Mouse (Mus musculus) layer of hippocampus, adult 6 months (tissue): ENCODE data around the gene Ccdc22. TPM values are rescaled to one million over a fixed set of nuclear protein-coding genes. Genes with fewer than 3 reads are reported as not detected.

Source experiments
- long read RNA-seq, 2 experiments: library from polyadenylated mRNA; unstranded; transcript quantifications; one replicate each; pipeline ENCODE4 v2.0.0; 2019 to 2020
- polyA plus RNA-seq: library from polyadenylated mRNA; unstranded; fragments of <200 nt; fragmentation: Nextera tagmentation; gene quantifications from 2 replicates; pipeline ENCODE4 v1.2.3, GENCODE M21; 2021

The Ccdc22 gene
- polyA plus RNA-seq = 21.7 and 24.5 TPM in 2 replicates
- long read RNA-seq, experiment 1, transcript Ccdc22-201 (17 exons, 2,353 nt) = major isoform, 58 of 75 reads
- long read RNA-seq, experiment 1, partial matches to known transcripts = 13 of 75 reads
- long read RNA-seq, experiment 1, other reads (novel, unspliced or antisense) = 3 of 75 reads
- long read RNA-seq, experiment 2, transcript Ccdc22-201 (17 exons, 2,353 nt) = major isoform, 178 of 182 reads
- long read RNA-seq, experiment 2, partial matches to known transcripts = 4 of 182 reads
- long read RNA-seq, experiment 2, other reads (novel, unspliced or antisense) = 0 of 182 reads

DNA sequence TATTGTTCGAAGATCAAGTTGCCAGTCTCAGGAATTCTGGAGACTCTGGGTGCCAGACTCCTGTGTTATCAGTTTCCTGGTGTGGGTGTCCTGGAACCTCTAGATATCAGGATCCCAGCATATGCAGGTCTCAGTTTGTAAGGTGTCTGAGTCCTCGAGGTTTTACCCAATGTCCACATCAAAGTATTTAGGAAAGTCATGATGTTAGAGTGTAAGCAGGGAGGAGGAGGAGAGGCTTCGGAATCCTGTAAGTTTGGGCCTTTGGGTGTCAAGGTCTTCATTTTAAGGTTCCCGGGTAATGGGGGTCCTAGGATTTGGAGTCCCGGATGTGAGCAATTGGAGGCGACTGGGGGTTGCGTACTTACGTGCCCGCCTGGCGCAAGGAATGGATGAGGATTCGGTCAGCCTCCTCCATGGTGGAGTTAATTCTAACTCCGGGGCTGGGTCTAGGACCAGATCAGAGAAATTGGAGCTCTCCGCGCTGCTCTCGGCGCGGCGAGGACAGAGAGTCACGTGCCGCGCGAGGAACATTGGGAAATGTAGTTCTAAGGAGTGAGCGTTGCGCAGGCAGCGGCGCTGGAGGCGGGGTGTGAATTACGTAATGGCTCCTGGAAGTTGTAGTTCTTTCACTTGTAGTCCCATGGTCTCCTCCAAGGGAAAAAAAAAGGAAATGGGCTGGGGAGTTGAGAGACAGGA is at the start of gene Ccdc22:
Ccdc22 (minus strand) TSS at position 639 of the 696 bp plus-strand sequence.

DNA sequence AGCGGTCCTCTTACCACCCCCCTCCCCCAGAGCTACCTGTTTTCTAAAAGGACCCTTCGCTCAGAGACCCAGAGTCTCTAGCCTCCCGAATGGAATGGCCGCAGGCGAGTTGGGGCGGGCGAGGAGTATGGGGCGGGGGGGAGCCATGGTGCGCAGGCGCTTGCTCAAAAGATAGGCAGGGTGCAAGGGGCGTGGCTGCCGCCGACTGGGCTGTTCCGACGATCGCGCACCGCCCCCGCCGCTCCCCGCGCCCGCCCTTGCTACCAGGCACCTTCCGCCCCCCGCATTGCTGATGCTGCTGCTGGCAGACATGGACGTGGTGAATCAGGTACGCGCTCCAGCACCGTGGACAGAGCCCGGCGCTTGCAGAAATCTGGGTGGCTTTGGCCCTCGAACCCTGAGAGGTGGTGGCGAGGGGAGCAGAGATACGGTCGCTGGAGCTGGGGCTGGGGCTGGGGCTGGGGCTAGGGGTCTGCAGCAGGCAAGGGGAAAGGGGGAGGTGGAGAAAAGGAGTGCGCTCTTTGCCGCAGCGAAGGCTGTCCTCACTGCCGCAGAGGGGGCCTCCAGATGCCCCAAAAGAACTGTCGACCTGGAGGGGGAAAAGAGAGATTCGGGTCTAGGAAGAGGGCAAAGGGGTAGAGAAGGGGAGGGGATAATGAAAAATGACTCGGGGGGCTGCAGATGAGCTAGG is 33.2 kb upstream of the Ccdc22 start, which contains the start of gene Syp:
Syp (plus strand) TSS at position 71 of the 691 bp plus-strand sequence.

DNA sequence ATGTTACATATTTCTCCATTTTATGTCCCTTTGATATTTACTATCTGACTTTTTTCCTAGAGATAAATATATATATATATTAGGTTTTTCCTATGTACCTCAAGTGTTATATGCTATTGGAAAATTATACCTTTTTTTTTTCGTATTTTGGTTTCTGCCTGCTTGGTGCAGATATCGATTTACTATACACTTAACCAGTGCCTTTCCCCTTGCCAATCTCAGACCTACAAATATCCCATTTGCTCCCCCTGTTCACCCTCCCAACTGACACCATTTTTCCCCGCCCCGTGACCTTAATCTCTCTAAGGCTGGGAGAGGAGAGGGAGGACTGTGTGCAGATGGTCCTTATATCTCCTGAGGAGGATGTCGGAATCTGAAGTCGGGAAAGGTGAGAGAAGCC is 1.5 kb upstream of the Ccdc22 start, which contains the start of gene Cacna1f:
Cacna1f (plus strand) TSS at position 301 of the 400 bp plus-strand sequence.

DNA sequence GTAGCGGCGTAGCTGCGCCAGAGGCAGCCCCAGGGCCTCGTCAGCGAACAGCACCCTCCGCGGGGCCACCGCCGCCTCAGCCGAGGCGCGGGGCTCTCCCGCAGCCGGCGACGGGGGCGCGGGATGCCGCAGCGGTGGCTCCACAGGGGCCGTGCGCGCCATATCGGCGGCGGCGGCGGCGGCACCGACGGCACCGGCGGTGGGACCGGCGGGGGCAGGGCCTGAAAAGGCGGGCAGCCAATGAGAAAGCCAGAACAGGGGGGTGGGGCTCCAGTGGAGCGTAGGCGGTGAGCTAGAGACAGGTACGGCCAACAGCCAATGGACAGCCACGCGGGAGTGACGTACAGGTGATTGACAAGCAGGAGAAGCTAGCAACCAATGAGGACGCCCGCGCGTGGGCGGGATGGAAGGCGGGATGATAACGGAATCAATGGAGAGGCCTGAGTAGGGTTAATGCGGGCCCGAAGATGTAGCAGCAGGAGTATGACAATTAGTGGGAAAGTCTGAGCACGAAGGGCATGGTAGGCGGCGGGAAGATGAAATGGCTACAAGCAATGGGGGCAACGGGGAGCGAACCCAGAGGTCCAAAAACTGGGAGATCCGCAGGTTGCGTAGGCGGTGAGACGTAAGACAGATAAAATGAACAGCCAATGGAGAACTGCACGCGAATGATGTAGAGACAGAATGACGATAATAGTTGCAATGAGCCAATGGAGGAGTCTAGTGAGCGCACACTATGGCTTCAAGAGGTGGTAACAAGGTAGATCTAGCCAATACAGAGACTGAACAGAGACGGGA is 31.0 kb downstream of the Ccdc22 start, which contains the start of gene Ppp1r3f:
Ppp1r3f (minus strand) TSS at position 197 of the 798 bp plus-strand sequence.

DNA sequence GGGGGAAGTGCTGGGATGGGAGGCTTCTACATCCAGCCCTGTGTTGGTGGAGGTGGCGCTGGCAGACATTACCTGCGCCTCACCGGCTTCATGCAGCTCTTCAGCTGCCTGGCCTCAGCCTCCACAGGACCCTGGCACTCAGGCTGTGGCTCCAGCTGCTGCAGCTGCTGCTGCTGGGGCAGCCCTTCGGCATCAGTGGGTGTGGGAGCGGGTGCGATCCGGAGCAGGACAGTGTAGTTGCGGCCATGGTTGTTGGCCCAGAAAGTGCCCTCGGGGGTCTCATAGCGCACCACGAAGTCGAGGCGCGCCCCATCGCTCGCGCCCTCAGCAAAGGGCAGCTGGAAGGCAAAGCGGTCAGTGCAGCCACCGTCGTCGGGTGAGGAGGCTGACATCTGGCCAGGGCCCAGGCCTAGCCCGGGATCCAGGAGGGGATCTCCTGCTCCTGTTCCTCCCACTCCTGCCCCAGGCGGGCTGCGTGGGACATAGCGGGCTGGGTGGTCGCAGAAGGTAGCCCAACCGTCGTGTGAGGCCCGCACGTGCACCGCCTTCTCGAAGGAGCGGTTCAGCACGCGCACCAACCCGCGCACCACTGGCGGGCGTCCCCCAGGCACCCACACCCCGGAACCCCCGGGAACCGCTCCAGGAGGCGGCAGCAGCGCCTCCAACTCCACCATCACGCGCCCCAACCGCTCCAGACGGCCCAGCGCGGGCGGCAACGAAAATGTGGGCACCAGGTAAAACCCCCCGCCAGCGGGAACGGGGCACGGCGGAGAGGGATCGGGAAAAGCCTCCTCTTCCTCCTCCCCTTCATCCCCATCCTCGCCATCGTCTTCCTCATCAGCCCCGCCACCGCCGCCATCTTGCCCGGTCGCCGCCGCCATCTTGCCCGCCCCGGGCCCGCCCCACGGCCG is 31.9 kb downstream of the Ccdc22 start, which contains the start of gene Foxp3:
Foxp3 (plus strand) TSS at position 469 of the 911 bp plus-strand sequence.

Other genes with a start within 250 kb of the Ccdc22 start
- 0.87 and 1.2 TPM in 2 replicates for gene Usp27x, start 229.7 kb downstream of the Ccdc22 start, polyA plus RNA-seq
- gene Foxp3, start 31.9 kb downstream of the Ccdc22 start, polyA plus RNA-seq = not detected in 2 replicates
- gene Ppp1r3f, start 31.2 kb downstream of the Ccdc22 start, polyA plus RNA-seq = 3.3 and 3.8 TPM in 2 replicates
- gene Cacna1f, start 1.6 kb upstream of the Ccdc22 start, polyA plus RNA-seq = not detected in 2 replicates
- gene Syp, start 33.0 kb upstream of the Ccdc22 start, polyA plus RNA-seq = 165 and 181 TPM in 2 replicates
- 0.54 and 0.60 TPM in 2 replicates for gene Prickle3, start 51.7 kb upstream of the Ccdc22 start, polyA plus RNA-seq
- gene Plp2, start 65.9 kb upstream of the Ccdc22 start, polyA plus RNA-seq = 10.2 and 14.4 TPM in 2 replicates
- gene Magix, start 75.7 kb upstream of the Ccdc22 start, polyA plus RNA-seq = 0.14 and 0.18 TPM in 2 replicates
- 18.4 and 19.5 TPM in 2 replicates for gene Gpkow, start 91.6 kb upstream of the Ccdc22 start, polyA plus RNA-seq
- 28.9 and 30.9 TPM in 2 replicates for gene Wdr45, start 108.8 kb upstream of the Ccdc22 start, polyA plus RNA-seq
- gene Gm45208, start 116.7 kb upstream of the Ccdc22 start, polyA plus RNA-seq = 0.30 TPM in 1 of 2 replicates, not detected in the other
- 135 and 140 TPM in 2 replicates for gene Praf2, start 122.9 kb upstream of the Ccdc22 start, polyA plus RNA-seq
- 5.8 and 7.6 TPM in 2 replicates for gene Ccdc120, start 145.4 kb upstream of the Ccdc22 start, polyA plus RNA-seq
- gene Tfe3, start 157.0 kb upstream of the Ccdc22 start, polyA plus RNA-seq = 7.6 and 8.5 TPM in 2 replicates
- gene Gripap1, start 184.2 kb upstream of the Ccdc22 start, polyA plus RNA-seq = 29.8 and 34.6 TPM in 2 replicates
- gene Kcnd1, start 216.8 kb upstream of the Ccdc22 start, polyA plus RNA-seq = 4.7 and 5.2 TPM in 2 replicates
- gene Otud5, start 235.8 kb upstream of the Ccdc22 start, polyA plus RNA-seq = 5.8 and 6.1 TPM in 2 replicates